Comparison of ENCODE assay signal across 11 mouse cellular contexts in genomic region chr19:6831331-6831730, GRCm38 (mm10). TPM values are rescaled to one million over a fixed set of nuclear protein-coding genes. Genes with fewer than 3 reads are reported as not detected.
DNase-seq lines count a peak whose midpoint lies in the region; ATAC-seq lines count a peak whose summit lies in the region.
"Had no signal": no experiment of that assay in that cellular context is flagged by ENCODE, and none has a peak within 500 bp of the region (broad histone marks: within the 10 kb centered on the region; RNA-seq: fewer than 3 reads in every experiment).

No protein-coding gene starts in this region.

- ATAC-seq in neural tube, embryonic 11.5 days (ENCODE audit: insufficient read depth, low FRiP score, low TSS enrichment) = no peak
- no peak for ATAC-seq in embryonic facial prominence, embryonic 13.5 days (ENCODE audit: insufficient number of reproducible peaks, insufficient read depth, low FRiP score, low TSS enrichment, low read depth)
- ATAC-seq: lung, postnatal 0 days; Patski had no signal

- no peaks in the 10 kb centered on the region for H3K9me3 ChIP-seq in neural tube, embryonic 11.5 days (ENCODE audit: control insufficient read depth, low read length)
- no peaks in the 10 kb centered on the region for H3K9me3 ChIP-seq in embryonic facial prominence, embryonic 13.5 days
- H3K9me3 ChIP-seq in limb, embryonic 10.5 days (replicated peaks) = no peaks in the 10 kb centered on the region

- WGBS in neural tube, embryonic 11.5 days = 2% methylated on average over 17 of the region's 17 CpGs
- WGBS in embryonic facial prominence, embryonic 13.5 days = 5% methylated on average over 17 of the region's 17 CpGs
- 1% methylated on average over 17 of the region's 17 CpGs for WGBS in limb, embryonic 10.5 days

- H3K4me2 ChIP-seq in neural tube, embryonic 11.5 days (ENCODE audit: low read depth) = peak overlapping the region; percentile 46
- H3K4me2 ChIP-seq in embryonic facial prominence, embryonic 13.5 days = peak overlapping the region; percentile 58

- H3K4me1 ChIP-seq in neural tube, embryonic 11.5 days (ENCODE audit: control insufficient read depth, insufficient read depth, low read length) = peaks cover 17% of the 10 kb centered on the region
- H3K4me1 ChIP-seq in embryonic facial prominence, embryonic 13.5 days = peaks cover 23% of the 10 kb centered on the region
- H3K4me1 ChIP-seq in limb, embryonic 10.5 days = peaks cover 20% of the 10 kb centered on the region

- H3K9ac ChIP-seq in neural tube, embryonic 11.5 days (ENCODE audit: low read length) = peak overlapping the region; percentile 0; the same call in 1 of the 2 replicates
- H3K9ac ChIP-seq in embryonic facial prominence, embryonic 13.5 days = 0 out of 2 replicates have a peak overlapping the region, but pooled peaks have one; percentile 44

- peak overlapping the region; percentile 26 for H3K4me3 ChIP-seq in neural tube, embryonic 11.5 days (ENCODE audit: low read depth, low read length)
- H3K4me3 ChIP-seq in embryonic facial prominence, embryonic 13.5 days = peak overlapping the region; percentile 32
- H3K4me3 ChIP-seq in limb, embryonic 10.5 days = peak overlapping the region; percentile 44

- H3K36me3 ChIP-seq in neural tube, embryonic 11.5 days (ENCODE audit: control insufficient read depth, insufficient read depth, low read length) = no peaks in the 10 kb centered on the region; the same call in 1 of the 2 replicates
- peaks cover 49% of the 10 kb centered on the region for H3K36me3 ChIP-seq in embryonic facial prominence, embryonic 13.5 days
- H3K36me3 ChIP-seq in limb, embryonic 10.5 days = no peaks in the 10 kb centered on the region

- no peak overlapping the region for H3K27ac ChIP-seq in neural tube, embryonic 11.5 days (ENCODE audit: low read depth, low read length)
- no peak overlapping the region for H3K27ac ChIP-seq in embryonic facial prominence, embryonic 13.5 days
- H3K27ac ChIP-seq in limb, embryonic 10.5 days = no peak overlapping the region

- peaks cover 40% of the 10 kb centered on the region for H3K27me3 ChIP-seq in neural tube, embryonic 11.5 days (ENCODE audit: control insufficient read depth, insufficient read depth, low read length)
- H3K27me3 ChIP-seq in embryonic facial prominence, embryonic 13.5 days = peaks cover 64% of the 10 kb centered on the region
- peaks cover 100% of the 10 kb centered on the region for H3K27me3 ChIP-seq in limb, embryonic 10.5 days (ENCODE audit: low read depth, poor library complexity, severe bottlenecking)
- H3K27me3 ChIP-seq: Patski had no signal

- peak; percentile 29 for DNase-seq in neural tube, embryonic 11.5 days (ENCODE audit: low spot score)
- DNase-seq in neural tube, embryonic 10.5 days (ENCODE audit: extremely low spot score, low spot score) = no peak
- no peak for DNase-seq in limb, embryonic 10.5 days (ENCODE audit: low spot score)
- peak; percentile 61 for DNase-seq in retina, postnatal 1 day
- no peak for DNase-seq in urinary bladder, postnatal 14 days (ENCODE audit: low spot score)
- DNase-seq in urinary bladder, postnatal 4 days (ENCODE audit: low spot score in 2 of 2) = no peak
- no peak for DNase-seq in gastrocnemius, postnatal 25 days
- DNase-seq: kidney, postnatal 25 days had no signal

RNA-seq across cellular contexts. Expression of gene Rps6ka4, which starts 9.1 kb away (rescaled TPM):
- 4.7 and 6.7 TPM in 2 replicates for polyA plus RNA-seq in neural tube, embryonic 11.5 days (2014; fragmentation: Nextera tagmentation; extraction: Ambion mirVana)
- 20.9 and 24.3 TPM in 2 replicates for polyA plus RNA-seq in embryonic facial prominence, embryonic 13.5 days (2015; fragmentation: Nextera tagmentation; extraction: Ambion mirVana)
- polyA plus RNA-seq in limb, embryonic 10.5 days (2016; fragmentation: Nextera tagmentation; extraction: Ambion mirVana) = 2.8 and 4.8 TPM in 2 replicates
- 1 to 10 TPM; 6.7 to 7.2 TPM for total RNA-seq in gastrocnemius, postnatal 25 days (2021)

RNA-seq across cellular contexts. Expression of gene Ccdc88b, which starts 26.7 kb away (rescaled TPM):
- 0.89 and 1.0 TPM in 2 replicates for polyA plus RNA-seq in neural tube, embryonic 11.5 days (2014; fragmentation: Nextera tagmentation; extraction: Ambion mirVana)
- polyA plus RNA-seq in embryonic facial prominence, embryonic 13.5 days (2015; fragmentation: Nextera tagmentation; extraction: Ambion mirVana) = 0.25 and 0.88 TPM in 2 replicates
- 0.15 and 0.61 TPM in 2 replicates for polyA plus RNA-seq in limb, embryonic 10.5 days (2016; fragmentation: Nextera tagmentation; extraction: Ambion mirVana)
- under 1 TPM; 0.40 to 0.41 TPM for total RNA-seq in gastrocnemius, postnatal 25 days (2021)

Comparison
In these comparisons a context has a peak if more than half of its experiments do, and no peak if none do; other contexts are left out.
1. DNase-seq: peak in neural tube, embryonic 11.5 days (single experiment) and retina, postnatal 1 day (single experiment); none in neural tube, embryonic 10.5 days (single experiment), limb, embryonic 10.5 days (single experiment), urinary bladder, postnatal 14 days (single experiment), urinary bladder, postnatal 4 days (0 of 2) and gastrocnemius, postnatal 25 days (single experiment).
2. Peak in every context shown above with its lines, with median percentiles within 50 percentile points of each other: H3K4me3 ChIP-seq.